Mouse (Mus musculus) C2C12 (cell line): ENCODE measurements around the gene Bub3. TPM values are rescaled to one million over a fixed set of nuclear protein-coding genes. Genes with fewer than 3 reads are reported as not detected.

Experiments
- H3K27me3 ChIP-seq: one replicate; pipeline ENCODE4 v1.6.1; 2011; ENCODE audit not compliant: control insufficient read depth, insufficient read depth, insufficient read length
- H3K36me3 ChIP-seq: one replicate; pipeline ENCODE4 v1.6.1; 2011; ENCODE audit not compliant: control insufficient read depth, insufficient read depth
- H3K4me3 ChIP-seq: one replicate; pipeline ENCODE4 v1.5.1; 2011; ENCODE audit warnings: mild to moderate bottlenecking, control low read depth; ENCODE audit not compliant: poor library complexity, insufficient read depth, severe bottlenecking
- H3K79me2 ChIP-seq: one replicate; pipeline ENCODE4 v1.6.1; 2011; ENCODE audit not compliant: control insufficient read depth, insufficient read depth
- H3K79me3 ChIP-seq: one replicate; pipeline ENCODE4 v1.6.1; 2011; ENCODE audit warnings: low read depth, control low read depth
- H3ac ChIP-seq: one replicate; pipeline ENCODE3; 2011; ENCODE audit warnings: low read depth; ENCODE audit not compliant: control insufficient read depth, insufficient read length
- CEBPB ChIP-seq: IDR thresholded peaks from one replicate; pipeline ENCODE4 v1.6.1; 2011; ENCODE audit warnings: low read depth, mild to moderate bottlenecking, control low read depth, moderate library complexity
- CTCF ChIP-seq: IDR thresholded peaks from one replicate; pipeline ENCODE4 v1.5.1; 2011; ENCODE audit not compliant: control insufficient read depth, insufficient read depth, insufficient read length
- FOSL1 ChIP-seq: IDR thresholded peaks from one replicate; pipeline ENCODE4 v1.8.0; 2011; ENCODE audit warnings: mild to moderate bottlenecking, low read length; ENCODE audit not compliant: poor library complexity, insufficient read depth, severe bottlenecking
- MAX ChIP-seq: IDR thresholded peaks from one replicate; pipeline ENCODE4 v1.6.1; 2011; ENCODE audit warnings: mild to moderate bottlenecking, control low read depth
- MYOD1 ChIP-seq: IDR thresholded peaks from one replicate; pipeline ENCODE4 v1.6.1; 2011; ENCODE audit warnings: low read depth; ENCODE audit not compliant: control insufficient read depth, insufficient read length
- MYOG ChIP-seq: IDR thresholded peaks from one replicate; pipeline ENCODE4 v1.6.1; 2011; ENCODE audit not compliant: control insufficient read depth, insufficient read length; ENCODE audit errors: extremely low read depth
- USF1 ChIP-seq: IDR thresholded peaks from one replicate; pipeline ENCODE4 v1.6.1; 2011; ENCODE audit warnings: low read depth, mild to moderate bottlenecking, control low read depth, moderate library complexity
- polyA plus RNA-seq: library from polyadenylated mRNA; unstranded; fragments of >200 nt; fragmentation: generic; extraction: Trizol; gene quantifications from one replicate; pipeline ENCODE4 v1.2.1, GENCODE M21; 2012; ENCODE audit warnings: missing spikeins

The Bub3 gene
- polyA plus RNA-seq, 1 experiment, result 164 TPM

GRCm38 (mm10) chr7:131547481-131547880 lies 12.5 kb upstream of the Bub3 start:
- no peaks in the 10 kb centered on the region for H3K79me3 ChIP-seq
- no peak overlapping the region for H3K4me3 ChIP-seq
- no peak overlapping the region for H3ac ChIP-seq
- H3K36me3 ChIP-seq, result no peaks in the 10 kb centered on the region
- no peak for TF ChIP-seq MAX
- TF ChIP-seq FOSL1, result no peak
- no peak for TF ChIP-seq USF1
- TF ChIP-seq CEBPB, result no peak
- TF ChIP-seq CTCF, result no peak
- TF ChIP-seq MYOD1, result no peak
- TF ChIP-seq MYOG, result no peak
- H3K79me2 ChIP-seq, result no peaks in the 10 kb centered on the region
- peaks cover 79% of the 10 kb centered on the region for H3K27me3 ChIP-seq

GRCm38 (mm10) chr7:131548473-131548872 lies 11.5 kb upstream of the Bub3 start, which contains the start of gene Hmx2:
Hmx2 (plus strand) TSS chr7:131548773.
- H3K36me3 ChIP-seq, result no peaks in the 10 kb centered on the region

GRCm38 (mm10) chr7:131551471-131551870 lies 8.6 kb upstream of the Bub3 start:
- Histone ChIP-seq H3K79me2 (no peaks in the 10 kb centered on the region), H3K27me3 (peaks cover 68% of the 10 kb centered on the region), H3ac (no peak overlapping the region), H3K36me3 (no peaks in the 10 kb centered on the region), H3K79me3 (no peaks in the 10 kb centered on the region), H3K4me3 (no peak overlapping the region)
- no peak for TF ChIP-seq CTCF
- no peak for TF ChIP-seq CEBPB
- TF ChIP-seq MAX, result no peak
- no peak for TF ChIP-seq USF1
- TF ChIP-seq MYOG, result no peak
- TF ChIP-seq MYOD1, result no peak
- no peak for TF ChIP-seq FOSL1

More at GRCm38 (mm10) chr7:131548473-131548872, 11.5 kb upstream of the Bub3 start, which contains the start of gene Hmx2:
- H3ac ChIP-seq, result no peak within 1 kb of the TSS
- H3K79me3 ChIP-seq, result no peaks in the 10 kb centered on the region
- peaks cover 75% of the 10 kb centered on the region for H3K27me3 ChIP-seq
- TF ChIP-seq FOSL1, result no peak
- no peaks in the 10 kb centered on the region for H3K79me2 ChIP-seq
- H3K4me3 ChIP-seq, result no peak within 1 kb of the TSS

- H3K4me3 ChIP-seq, result no peak overlapping the region
These were observed 7.9 kb upstream of the Bub3 start for GRCm38 (mm10) chr7:131551931-131552741.

GRCm38 (mm10) chr7:131552781-131553180 lies 7.2 kb upstream of the Bub3 start:
- peaks cover 56% of the 10 kb centered on the region for H3K27me3 ChIP-seq
- H3ac ChIP-seq, result no peak overlapping the region
- H3K79me2 ChIP-seq, result no peaks in the 10 kb centered on the region
- H3K36me3 ChIP-seq, result no peaks in the 10 kb centered on the region
- H3K79me3 ChIP-seq, result no peaks in the 10 kb centered on the region
- no peak for TF ChIP-seq MYOD1
- no peak for TF ChIP-seq USF1
- TF ChIP-seq FOSL1, result no peak
- no peak for TF ChIP-seq MYOG
- TF ChIP-seq MAX, result no peak
- no peak for TF ChIP-seq CTCF
- no peak for TF ChIP-seq CEBPB
- no peak overlapping the region for H3K4me3 ChIP-seq

More at GRCm38 (mm10) chr7:131551931-131552741, 7.9 kb upstream of the Bub3 start:
- no peak overlapping the region for H3ac ChIP-seq
- TF ChIP-seq CTCF (no peak), USF1 (no peak), CEBPB (no peak), MYOG (no peak)
- no peaks in the 10 kb centered on the region for H3K79me3 ChIP-seq
- peaks cover 63% of the 10 kb centered on the region for H3K27me3 ChIP-seq
- H3K79me2 ChIP-seq, result no peaks in the 10 kb centered on the region
- no peaks in the 10 kb centered on the region for H3K36me3 ChIP-seq

- no peak for TF ChIP-seq USF1
- TF ChIP-seq MYOG, result no peak
- TF ChIP-seq MAX, result peak; percentile 23
- no peak for TF ChIP-seq MYOD1
- TF ChIP-seq CEBPB, result no peak
- no peak for TF ChIP-seq CTCF
- H3K79me3 ChIP-seq, result no peaks in the 10 kb centered on the region
- peak overlapping the region; percentile 53 for H3ac ChIP-seq
- no peaks in the 10 kb centered on the region for H3K36me3 ChIP-seq
- no peaks in the 10 kb centered on the region for H3K79me2 ChIP-seq
- H3K4me3 ChIP-seq, result peak overlapping the region; percentile 34
- peaks cover 47% of the 10 kb centered on the region for H3K27me3 ChIP-seq
These were observed 6.2 kb upstream of the Bub3 start for GRCm38 (mm10) chr7:131553771-131554175.
